Mouse (Mus musculus): Measurements from ENCODE around the gene Bbs9.

DNA sequence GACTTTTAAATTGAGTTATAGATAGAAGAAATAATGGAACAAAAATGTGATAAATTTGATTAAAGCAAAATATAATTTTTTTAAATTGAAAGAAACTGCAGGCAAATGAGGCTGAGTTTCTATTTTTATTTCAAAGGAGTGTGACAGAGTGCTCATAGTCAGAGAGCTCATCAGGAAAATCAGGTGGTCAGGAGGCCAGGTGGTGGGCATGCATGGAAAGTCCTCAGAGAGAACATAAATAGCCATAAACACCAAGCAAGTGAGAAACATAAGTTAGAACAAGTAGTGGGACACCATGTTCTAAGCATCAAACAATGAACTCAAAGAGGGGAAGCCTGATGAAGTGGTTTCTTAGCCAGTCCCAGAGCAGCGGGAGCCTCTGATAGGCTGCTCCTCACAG lies 266.5 kb downstream of the Bbs9 start:
- TF ChIP-seq TAL1 (IDR thresholded peaks at IDR 0.05; ENCODE audit: low read length) = no peak
- TF ChIP-seq GATA1 (IDR thresholded peaks at IDR 0.05; ENCODE audit: low read length) = no peak

Measured in erythroblast, embryonic 14.5 days (primary cell).